Mouse (Mus musculus): Measurements from ENCODE around the gene Plce1. TPM values are rescaled to one million over a fixed set of nuclear protein-coding genes. Genes with fewer than 3 reads are reported as not detected.

Plce1 gene
- total RNA-seq, 2 experiments from 2014 or later: not detected

DNA sequence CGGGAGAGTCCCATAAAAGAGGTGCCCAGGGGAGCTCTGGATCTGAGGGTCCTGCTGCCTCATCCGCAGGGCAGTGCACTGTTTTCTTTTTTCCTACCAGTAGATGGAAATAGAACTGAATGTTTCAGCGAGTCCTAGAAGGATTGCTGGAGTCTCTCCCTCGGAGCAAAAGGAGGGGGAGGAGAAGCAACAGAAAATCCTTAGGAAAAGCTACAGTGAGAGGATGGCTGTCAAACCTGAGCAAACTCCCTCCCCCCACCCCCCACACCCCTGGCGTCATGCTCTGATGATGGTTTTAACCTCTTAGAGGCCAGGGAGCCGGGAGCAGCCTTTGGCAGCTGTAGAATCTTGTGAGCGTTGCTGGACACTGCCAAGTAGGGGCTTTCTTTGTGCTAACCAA lies 85.8 kb downstream of the Plce1 start:
- no peak for ATAC-seq (replicated peaks; ENCODE audit: low FRiP score, low TSS enrichment, poor library complexity, severe bottlenecking)

DNA sequence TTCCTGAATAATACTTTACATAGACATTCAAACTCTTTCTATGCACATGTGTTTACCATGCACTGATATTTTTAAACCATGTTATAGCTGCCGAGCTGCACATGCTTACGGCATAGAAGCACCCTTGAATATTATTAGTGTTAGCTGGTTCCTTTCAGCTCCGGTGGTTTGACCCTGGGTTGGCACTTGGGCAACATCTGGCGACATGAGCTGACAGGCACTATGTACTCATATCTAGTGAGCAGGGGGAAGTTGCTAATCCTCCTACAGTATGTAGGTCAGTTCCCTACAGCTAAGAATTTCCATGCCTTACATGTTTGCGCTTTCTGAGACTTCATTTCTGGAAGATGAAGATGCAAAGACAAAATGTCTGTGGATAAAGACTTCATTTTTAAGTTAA lies 86.4 kb downstream of the Plce1 start:
- no peak for ATAC-seq (replicated peaks; ENCODE audit: low FRiP score, low TSS enrichment, poor library complexity, severe bottlenecking)

- ATAC-seq (replicated peaks; ENCODE audit: low FRiP score, low TSS enrichment, poor library complexity, severe bottlenecking): no peak
These were observed 97.7 kb downstream of the Plce1 start for GRCm38 (mm10) chr19:38578554-38579146.

DNA sequence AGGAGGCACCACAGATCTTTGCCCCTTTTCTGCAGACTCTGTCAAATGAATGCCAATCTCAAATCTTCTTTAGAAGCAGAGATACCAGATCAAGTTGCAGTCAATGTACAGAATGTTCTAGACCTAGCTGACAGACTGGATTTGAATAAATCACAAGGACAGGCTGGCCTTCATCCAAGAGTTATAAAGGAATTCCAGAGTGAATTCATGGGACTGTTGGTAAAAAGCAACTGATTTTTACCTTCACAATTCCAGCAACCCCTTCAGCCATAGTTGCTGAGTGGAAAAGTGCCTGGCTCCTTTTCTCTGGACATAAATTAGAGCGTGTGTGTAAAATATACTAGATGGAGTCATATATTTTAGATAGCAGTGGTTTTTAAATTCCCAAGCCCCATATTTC lies 102.0 kb downstream of the Plce1 start:
- ATAC-seq (replicated peaks; ENCODE audit: low FRiP score, low TSS enrichment, poor library complexity, severe bottlenecking): no peak

DNA sequence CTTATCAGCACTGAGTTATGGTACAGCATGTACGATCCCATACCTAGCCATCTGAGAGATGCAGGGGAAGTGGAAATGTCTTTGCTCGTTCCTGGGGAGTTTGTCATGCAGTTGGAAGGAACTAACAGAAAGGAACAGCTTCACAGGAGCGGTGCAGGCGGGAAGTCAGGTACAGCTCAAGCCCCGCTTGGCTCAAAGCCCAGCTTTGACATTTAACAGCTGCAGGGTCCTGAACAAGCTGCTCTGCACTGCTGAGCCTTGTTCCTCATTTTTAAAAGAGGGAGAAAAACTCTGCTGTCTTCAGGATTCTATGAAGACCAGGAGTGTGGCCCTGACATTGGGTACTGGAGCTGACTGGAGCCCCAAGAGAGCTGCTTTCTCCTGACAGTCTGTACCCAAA lies 106.7 kb downstream of the Plce1 start:
- no peak for ATAC-seq (replicated peaks; ENCODE audit: low FRiP score, low TSS enrichment, poor library complexity, severe bottlenecking)

- ATAC-seq (replicated peaks; ENCODE audit: low FRiP score, low TSS enrichment, poor library complexity, severe bottlenecking): no peak
These were observed 108.6 kb downstream of the Plce1 start for GRCm38 (mm10) chr19:38589466-38589865.

- ATAC-seq (replicated peaks; ENCODE audit: low FRiP score, low TSS enrichment, poor library complexity, severe bottlenecking): no peak
These were observed 109.0 kb downstream of the Plce1 start for GRCm38 (mm10) chr19:38589941-38590340.

- no peak for ATAC-seq (replicated peaks; ENCODE audit: low FRiP score, low TSS enrichment, poor library complexity, severe bottlenecking)
These were observed 111.8 kb downstream of the Plce1 start for GRCm38 (mm10) chr19:38592566-38593224.

GRCm38 (mm10) chr19:38593225-38593897 lies 112.5 kb downstream of the Plce1 start:
- ATAC-seq (replicated peaks; ENCODE audit: low FRiP score, low TSS enrichment, poor library complexity, severe bottlenecking): no peak

GRCm38 (mm10) chr19:38596096-38596495 lies 115.2 kb downstream of the Plce1 start:
- ATAC-seq (replicated peaks; ENCODE audit: low FRiP score, low TSS enrichment, poor library complexity, severe bottlenecking): no peak

- ATAC-seq (replicated peaks; ENCODE audit: low FRiP score, low TSS enrichment, poor library complexity, severe bottlenecking): no peak
These were observed 116.5 kb downstream of the Plce1 start for GRCm38 (mm10) chr19:38597392-38597791.

GRCm38 (mm10) chr19:38599001-38599400 lies 118.1 kb downstream of the Plce1 start:
- ATAC-seq (replicated peaks; ENCODE audit: low FRiP score, low TSS enrichment, poor library complexity, severe bottlenecking): no peak

GRCm38 (mm10) chr19:38601127-38601526 lies 120.2 kb downstream of the Plce1 start:
- no peak for ATAC-seq (replicated peaks; ENCODE audit: low FRiP score, low TSS enrichment, poor library complexity, severe bottlenecking)

GRCm38 (mm10) chr19:38602811-38603210 lies 121.9 kb downstream of the Plce1 start:
- ATAC-seq (replicated peaks; ENCODE audit: low FRiP score, low TSS enrichment, poor library complexity, severe bottlenecking): no peak

GRCm38 (mm10) chr19:38607236-38607635 lies 126.3 kb downstream of the Plce1 start:
- ATAC-seq (replicated peaks; ENCODE audit: low FRiP score, low TSS enrichment, poor library complexity, severe bottlenecking): no peak

GRCm38 (mm10) chr19:38608951-38609654 lies 128.2 kb downstream of the Plce1 start:
- no peak for ATAC-seq (replicated peaks; ENCODE audit: low FRiP score, low TSS enrichment, poor library complexity, severe bottlenecking)

GRCm38 (mm10) chr19:38610291-38610690 lies 129.4 kb downstream of the Plce1 start:
- ATAC-seq (replicated peaks; ENCODE audit: low FRiP score, low TSS enrichment, poor library complexity, severe bottlenecking): no peak

- ATAC-seq (replicated peaks; ENCODE audit: low FRiP score, low TSS enrichment, poor library complexity, severe bottlenecking): no peak
These were observed 129.9 kb downstream of the Plce1 start for GRCm38 (mm10) chr19:38610809-38611208.

DNA sequence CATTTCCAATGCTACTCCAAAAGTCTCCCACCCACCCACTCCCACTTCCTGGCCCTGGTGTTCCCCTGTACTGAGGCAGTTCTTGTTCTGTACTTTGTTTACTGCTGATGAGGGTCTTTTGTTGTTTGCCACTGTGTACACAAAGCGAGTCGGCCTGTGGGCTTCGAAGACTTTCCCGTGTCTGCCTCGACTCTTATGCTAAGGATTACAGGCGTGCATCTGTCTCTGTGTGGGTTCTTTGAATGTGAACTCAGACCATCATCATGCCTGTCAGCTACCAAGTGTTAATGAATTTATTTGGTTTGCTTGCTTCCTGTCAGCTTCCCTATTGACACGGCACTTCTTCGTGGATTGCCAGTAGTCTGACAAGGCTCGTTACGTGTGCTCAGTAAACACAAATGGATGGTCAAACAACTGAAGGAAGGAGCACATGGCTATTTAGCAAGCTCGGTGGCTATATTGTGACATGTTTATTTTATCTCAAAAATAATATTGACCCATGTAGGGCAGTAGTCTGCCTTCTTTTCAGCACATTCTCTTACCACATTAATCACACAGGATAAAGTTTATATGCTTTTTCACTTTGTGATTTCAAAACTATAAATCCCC lies 133.3 kb downstream of the Plce1 start:
- no peak for ATAC-seq (replicated peaks; ENCODE audit: low FRiP score, low TSS enrichment, poor library complexity, severe bottlenecking)

DNA sequence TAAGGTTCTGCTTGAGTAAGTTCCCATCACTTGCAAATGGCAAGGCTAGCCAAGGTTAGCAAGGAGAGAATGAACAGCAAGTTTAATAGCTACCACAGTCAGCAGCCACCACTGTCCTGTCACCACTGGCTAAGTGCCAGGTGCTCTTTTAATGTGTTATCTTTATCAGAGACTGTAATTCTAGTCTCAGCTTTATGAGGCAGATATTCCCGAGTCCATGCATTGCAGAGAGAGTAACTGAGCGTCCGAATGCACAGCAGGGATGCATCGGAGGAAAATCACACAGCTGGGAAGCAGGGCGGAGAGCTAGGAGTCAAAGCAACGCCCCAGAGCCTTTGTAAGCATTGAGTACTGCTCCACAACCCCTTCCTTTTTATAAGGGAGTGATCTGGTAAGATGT lies 134.4 kb downstream of the Plce1 start:
- ATAC-seq (replicated peaks; ENCODE audit: low FRiP score, low TSS enrichment, poor library complexity, severe bottlenecking): no peak
